Mouse (Mus musculus): ENCODE measurements around the gene Rnf8. TPM values are rescaled to one million over a fixed set of nuclear protein-coding genes. Genes with fewer than 3 reads are reported as not detected.

Rnf8 gene
- total RNA-seq, 2 experiments from 2014 or later: 46.8 to 58.6 TPM

GRCm38 (mm10) chr17:29671021-29671420, 56.4 kb downstream of the Rnf8 start:
- no peak for DNase-seq (ENCODE audit: low spot score in 2 of 2)
- intact Hi-C loops (cut with DNase I): no loop called here

DNA sequence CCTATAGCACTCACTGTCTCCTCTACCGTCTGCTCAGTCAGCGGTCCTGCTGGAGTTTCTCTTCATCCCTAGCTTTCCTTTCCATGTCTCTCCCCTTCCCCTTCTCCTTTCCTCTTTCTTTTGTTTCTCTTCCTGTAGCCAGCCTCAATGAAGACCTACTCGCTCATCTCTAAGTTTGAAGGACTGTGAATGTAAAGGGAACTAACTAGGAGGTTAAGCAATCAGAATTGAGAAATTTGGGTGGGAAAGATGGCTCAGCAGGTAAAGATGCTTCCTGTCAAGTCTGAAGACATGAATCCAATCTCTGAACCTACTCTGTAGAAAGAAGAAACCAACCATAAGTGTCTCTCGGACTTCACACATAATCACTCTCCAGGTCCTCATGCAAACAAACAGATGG, 58.7 kb downstream of the Rnf8 start:
- intact Hi-C loops (cut with DNase I): no loop called here

DNA sequence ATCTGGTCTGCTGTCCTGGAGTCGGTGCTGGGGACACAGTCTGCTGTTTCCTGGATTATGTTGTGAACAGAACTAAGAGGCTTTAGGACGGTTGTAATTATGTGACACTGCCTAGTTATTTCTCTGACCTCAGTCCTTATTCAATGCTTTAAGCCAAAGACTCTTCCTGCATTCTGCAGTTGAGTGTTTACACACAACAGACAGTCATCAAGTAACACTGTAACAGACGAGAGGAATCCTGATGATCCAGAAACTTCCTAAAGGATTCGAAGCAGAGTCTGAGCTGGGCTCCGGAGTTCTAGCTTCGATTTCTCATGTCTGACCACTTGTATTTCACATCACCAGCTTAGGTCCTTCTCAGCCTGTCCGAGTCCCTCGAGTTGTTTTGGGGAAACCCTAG, 63.9 kb downstream of the Rnf8 start:
- intact Hi-C loops (cut with DNase I): no loop called here
- DNase-seq (ENCODE audit: low spot score in 2 of 2): no peak

More for the DNA sequence above, 58.7 kb downstream of the Rnf8 start:
- no peak for DNase-seq (ENCODE audit: low spot score in 2 of 2)

DNA sequence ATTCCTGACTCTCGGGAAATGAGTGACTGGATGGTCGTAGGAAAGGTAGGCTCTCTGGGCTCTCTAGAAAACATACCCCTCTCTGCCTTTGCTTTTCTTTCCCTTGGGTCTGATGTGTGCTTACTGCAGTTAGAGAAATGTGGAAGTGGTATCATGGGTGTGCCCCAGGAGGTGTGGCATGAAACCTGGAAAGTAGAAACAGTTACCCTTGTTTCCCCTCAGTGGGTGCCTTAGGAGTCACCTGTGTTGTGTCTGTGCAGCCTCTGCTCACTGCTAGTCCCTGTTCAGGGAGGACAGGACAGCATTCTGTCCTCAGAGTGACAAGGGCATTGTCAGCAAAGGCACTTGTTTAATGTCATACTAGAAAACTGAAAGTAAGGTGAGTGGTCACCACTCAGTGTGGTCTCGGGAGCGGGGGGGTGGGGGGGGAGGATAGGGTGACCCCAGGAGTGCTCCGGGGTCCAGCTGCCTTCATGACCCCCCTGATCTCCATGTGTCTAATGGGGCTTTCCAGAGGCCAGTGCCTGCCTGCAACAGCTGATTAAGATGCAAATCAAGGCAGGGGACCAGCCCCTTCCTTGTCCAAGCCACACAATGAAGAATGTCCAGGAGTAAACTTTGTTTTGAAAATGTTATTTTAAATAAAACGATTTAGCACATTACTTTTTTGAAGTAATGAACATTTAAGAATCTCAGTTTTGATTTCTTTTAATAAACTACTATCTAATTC, 64.6 kb downstream of the Rnf8 start:
- DNase-seq (ENCODE audit: low spot score in 2 of 2): no peak
- intact Hi-C loops (cut with DNase I): no loop called here

DNA sequence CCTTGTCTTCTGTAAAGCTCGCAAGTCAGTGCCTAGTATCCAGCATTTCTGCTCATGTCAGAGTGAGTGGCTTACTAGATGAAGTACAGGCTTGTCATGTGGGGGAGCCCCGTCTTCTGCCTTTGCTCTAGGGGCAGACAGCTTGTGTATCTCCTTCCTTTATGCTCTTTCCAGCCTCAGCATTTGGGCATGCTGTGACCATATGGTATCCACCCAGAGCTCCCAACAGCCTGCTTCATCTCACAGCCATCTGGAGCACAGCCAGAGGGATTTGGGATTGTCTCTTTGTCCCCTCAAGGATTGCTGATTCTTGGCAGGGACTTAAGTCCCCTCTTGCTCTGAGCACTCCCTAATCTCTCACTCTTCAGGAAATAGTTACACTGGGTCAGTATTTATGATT, 65.6 kb downstream of the Rnf8 start:
- no peak for DNase-seq (ENCODE audit: low spot score in 2 of 2)
- intact Hi-C loops (cut with DNase I): no loop called here

- intact Hi-C loops (cut with DNase I): no loop called here
Measured at GRCm38 (mm10) chr17:29680921-29681320, 66.3 kb downstream of the Rnf8 start.

GRCm38 (mm10) chr17:29681669-29682068, 67.1 kb downstream of the Rnf8 start:
- intact Hi-C loops (cut with DNase I): no loop called here
- no peak for DNase-seq (ENCODE audit: low spot score in 2 of 2)

More at GRCm38 (mm10) chr17:29680921-29681320, 66.3 kb downstream of the Rnf8 start:
- no peak for DNase-seq (ENCODE audit: low spot score in 2 of 2)

DNA sequence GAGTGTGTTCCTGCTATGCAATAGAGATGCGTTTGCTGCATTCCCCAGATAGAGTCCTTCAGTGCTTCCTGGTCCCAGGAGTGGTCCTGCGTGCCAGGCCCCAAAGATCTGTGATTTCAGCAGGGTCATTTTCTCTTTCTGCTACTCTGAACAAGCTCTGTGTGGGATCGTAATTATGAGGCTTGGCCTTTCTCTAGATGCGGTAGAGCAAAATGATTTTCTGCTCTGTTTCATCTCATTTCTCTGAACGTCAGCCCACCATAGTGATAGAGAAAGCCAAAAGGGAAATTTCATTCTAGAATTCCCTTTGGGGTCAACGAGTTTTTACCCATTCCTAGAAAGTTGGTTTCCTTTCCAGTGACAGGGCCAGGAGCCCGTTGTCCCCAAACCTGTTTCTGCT, 67.7 kb downstream of the Rnf8 start:
- DNase-seq (ENCODE audit: low spot score in 2 of 2): no peak
- intact Hi-C loops (cut with DNase I): no loop called here

- intact Hi-C loops (cut with DNase I): no loop called here
- no peak for DNase-seq (ENCODE audit: low spot score in 2 of 2)
Measured at GRCm38 (mm10) chr17:29683127-29683526, 68.5 kb downstream of the Rnf8 start.

GRCm38 (mm10) chr17:29684275-29684674, 69.7 kb downstream of the Rnf8 start:
- no peak for DNase-seq (ENCODE audit: low spot score in 2 of 2)
- intact Hi-C loops (cut with DNase I): no loop called here

- intact Hi-C loops (cut with DNase I): no loop called here
- DNase-seq (ENCODE audit: low spot score in 2 of 2): no peak
Measured at GRCm38 (mm10) chr17:29686771-29687170, 72.2 kb downstream of the Rnf8 start.

GRCm38 (mm10) chr17:29687373-29687772, 72.8 kb downstream of the Rnf8 start:
- intact Hi-C loops (cut with DNase I): no loop called here
- DNase-seq (ENCODE audit: low spot score in 2 of 2): no peak

DNA sequence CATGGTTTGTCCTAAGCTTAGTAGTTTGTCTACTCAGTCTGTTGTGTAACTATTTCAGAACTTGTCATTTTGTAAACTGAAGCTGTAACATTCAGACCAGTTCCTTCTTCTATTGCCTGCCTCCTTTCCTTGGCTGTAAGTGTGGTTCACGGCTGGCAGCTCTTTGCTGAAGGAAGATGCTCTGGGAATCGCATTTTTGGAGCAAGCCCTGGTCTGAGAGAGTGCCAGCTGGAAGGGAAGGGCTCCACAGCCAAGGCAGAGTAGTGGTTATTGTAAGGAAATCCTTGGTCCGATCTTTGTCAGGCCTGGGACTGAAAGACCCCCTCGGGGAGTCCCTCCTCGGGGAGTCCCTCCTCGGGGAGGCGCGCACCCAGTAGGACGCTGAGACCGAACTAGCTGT, 74.0 kb downstream of the Rnf8 start:
- intact Hi-C loops (cut with DNase I): no loop called here
- DNase-seq (ENCODE audit: low spot score in 2 of 2): no peak

DNA sequence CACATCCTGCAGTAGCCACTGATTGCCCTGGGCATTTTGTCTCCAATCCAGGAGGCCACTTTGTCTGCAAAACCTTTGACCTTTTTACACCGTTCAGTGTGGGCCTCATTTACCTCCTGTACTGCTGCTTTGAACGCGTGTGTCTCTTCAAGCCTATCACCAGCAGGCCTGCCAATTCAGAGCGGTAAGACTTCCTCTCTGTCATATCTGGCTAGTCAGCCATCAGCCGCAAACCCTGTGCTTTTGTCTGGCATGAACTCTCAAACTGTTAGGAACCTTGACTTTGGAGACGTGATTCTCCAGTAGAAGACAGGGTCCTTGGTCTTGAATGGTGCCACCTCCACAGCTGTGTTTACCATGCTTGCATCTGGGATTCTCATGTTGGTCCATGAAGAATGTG, 75.7 kb downstream of the Rnf8 start:
- no peak for DNase-seq (ENCODE audit: low spot score in 2 of 2)
- intact Hi-C loops (cut with DNase I): no loop called here

GRCm38 (mm10) chr17:29692827-29693226, 78.2 kb downstream of the Rnf8 start:
- intact Hi-C loops (cut with DNase I): no loop called here
- no peak for DNase-seq (ENCODE audit: low spot score in 2 of 2)

- intact Hi-C loops (cut with DNase I): no loop called here
- DNase-seq (ENCODE audit: low spot score in 2 of 2): no peak
Measured at GRCm38 (mm10) chr17:29693571-29693970, 79.0 kb downstream of the Rnf8 start.

- DNase-seq (ENCODE audit: low spot score in 2 of 2): no peak
- intact Hi-C loops (cut with DNase I): no loop called here
Measured at GRCm38 (mm10) chr17:29694516-29694915, 79.9 kb downstream of the Rnf8 start.

Small RNA genes lying within 50 kb of the gene (microRNA-seq; reads per million reads assigned to microRNA genes)
- 0 to 0.67 reads per million in 2 experiments for gene Mir7667

Other genes starting within 250 kb of the Rnf8 start
- gene Pim1, start 124.0 kb upstream of the Rnf8 start, total RNA-seq (2021): 1 to 10 TPM; 3.4 to 4.2 TPM
- not detected for gene Gm17657, start 65.2 kb upstream of the Rnf8 start, total RNA-seq (2021)
- 10 to 100 TPM; 44.1 to 47.0 TPM for gene Tbc1d22b, start 65.0 kb upstream of the Rnf8 start, total RNA-seq (2021)
- gene Tmem217, start 62.4 kb upstream of the Rnf8 start, total RNA-seq (2021): under 1 TPM in 1 of 2 experiments, not detected in 1; 0.68 TPM
- gene Gm28043, start 86 bp downstream of the Rnf8 start, total RNA-seq (2021): 1 to 10 TPM; 3.1 to 3.7 TPM
- 10 to 100 TPM; 86.8 to 96.7 TPM for gene Cmtr1, start 45.8 kb downstream of the Rnf8 start, total RNA-seq (2021)
- gene Ccdc167, start 102.3 kb downstream of the Rnf8 start, total RNA-seq (2021): 10 to 100 TPM; 13.5 to 15.1 TPM